Mouse (Mus musculus) CD4-positive naive resting alpha-beta T cell, adult 76 days (primary cell): ENCODE measurements around the gene Corin. TPM values are rescaled to one million over a fixed set of nuclear protein-coding genes. Genes with fewer than 3 reads are reported as not detected.

Experiments used
- total RNA-seq: library from RNA; stranded (reverse); gene quantifications from one replicate; pipeline ENCODE4 v1.2.4, GENCODE M21; 2023

The Corin gene
- not detected for total RNA-seq

GRCm38 (mm10) chr5:72503531-72504523, at the start of gene Corin:
Gene Corin, minus strand, starts transcription at chr5:72504473.

Other genes starting within 250 kb of the Corin start
- gene Nfxl1, start 55.2 kb upstream of the Corin start, total RNA-seq: 9.3 TPM
- gene Zar1, start 76.8 kb upstream of the Corin start, total RNA-seq: not detected
- not detected for gene Gm5868, start 83.1 kb upstream of the Corin start, total RNA-seq
- 8.1 TPM for gene Cnga1, start 139.8 kb upstream of the Corin start, total RNA-seq
- gene Nipal1, start 143.3 kb upstream of the Corin start, total RNA-seq: 5.1 TPM
- 190 TPM for gene Txk, start 248.3 kb upstream of the Corin start, total RNA-seq